Mouse (Mus musculus): ENCODE data around the gene Extl2. TPM values are rescaled to one million over a fixed set of nuclear protein-coding genes. Genes with fewer than 3 reads are reported as not detected.

Extl2 gene
- polyA plus RNA-seq, 2 experiments, result 8.6 to 20.1 TPM

DNA sequence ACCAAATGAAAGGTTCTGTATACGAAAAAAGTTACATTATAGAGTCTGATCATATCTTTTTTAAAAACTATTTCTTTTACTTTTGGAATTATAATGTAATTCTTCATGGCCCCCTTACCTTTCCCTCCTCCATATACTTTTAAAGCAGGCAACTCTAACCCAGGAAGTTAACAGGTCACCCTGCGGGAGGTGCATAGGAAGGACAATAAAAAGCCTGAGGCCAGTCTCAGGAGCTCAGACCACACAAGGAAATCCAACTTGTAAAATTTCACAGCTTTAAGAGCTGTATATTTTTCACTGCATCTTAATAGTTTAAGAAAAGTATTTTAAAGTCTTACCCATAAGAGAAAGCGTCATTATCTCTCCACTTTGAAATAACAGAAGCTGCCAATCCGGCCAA is 14.7 kb upstream of the Extl2 start:
- no peak for ATAC-seq (ENCODE audit: low FRiP score, low read depth)
- Histone ChIP-seq H3K9me3 (ENCODE audit: control insufficient read depth, low read length) (no peaks in the 10 kb centered on the region), H3K9ac (ENCODE audit: low read depth, low read length, severe bottlenecking) (no peak overlapping the region), H3K4me1 (ENCODE audit: control insufficient read depth, insufficient read depth, low read length) (no peaks in the 10 kb centered on the region), H3K4me2 (replicated peaks; ENCODE audit: low read depth, low read length, severe bottlenecking) (no peak overlapping the region), H3K27me3 (ENCODE audit: control insufficient read depth, insufficient read depth, low read length) (no peaks in the 10 kb centered on the region), H3K27ac (replicated peaks; ENCODE audit: low read depth, low read length) (no peak overlapping the region), H3K36me3 (ENCODE audit: control insufficient read depth, insufficient read depth, low read length) (peaks cover 32% of the 10 kb centered on the region), H3K4me3 (replicated peaks; ENCODE audit: low read length) (no peak overlapping the region)
- no peak for TF ChIP-seq POLR2A (IDR thresholded peaks at IDR 0.05; ENCODE audit: borderline replicate concordance, extremely low read depth, insufficient read depth, insufficient read length)
- DNase-seq (ENCODE audit: low spot score), result no peak
- 37% methylated on average over 4 of the region's 4 CpGs for WGBS

- H3K4me1 ChIP-seq (ENCODE audit: control insufficient read depth, insufficient read depth, low read length), result no peaks in the 10 kb centered on the region
- TF ChIP-seq POLR2A (IDR thresholded peaks at IDR 0.05; ENCODE audit: borderline replicate concordance, extremely low read depth, insufficient read depth, insufficient read length), result no peak
- H3K9me3 ChIP-seq (ENCODE audit: control insufficient read depth, low read length), result no peaks in the 10 kb centered on the region
- peaks cover 37% of the 10 kb centered on the region for H3K36me3 ChIP-seq (ENCODE audit: control insufficient read depth, insufficient read depth, low read length)
- WGBS, result 44% methylated on average over 10 of the region's 10 CpGs
- no peaks in the 10 kb centered on the region for H3K27me3 ChIP-seq (ENCODE audit: control insufficient read depth, insufficient read depth, low read length)
- no peak overlapping the region for H3K4me3 ChIP-seq (replicated peaks; ENCODE audit: low read length)
- ATAC-seq (ENCODE audit: low FRiP score, low read depth) (no peak), DNase-seq (ENCODE audit: low spot score) (no peak)
- no peak overlapping the region for H3K9ac ChIP-seq (ENCODE audit: low read depth, low read length, severe bottlenecking)
- H3K27ac ChIP-seq (replicated peaks; ENCODE audit: low read depth, low read length), result no peak overlapping the region
- H3K4me2 ChIP-seq (replicated peaks; ENCODE audit: low read depth, low read length, severe bottlenecking), result no peak overlapping the region
These were observed 14.2 kb upstream of the Extl2 start for GRCm38 (mm10) chr3:115993025-115993424.

DNA sequence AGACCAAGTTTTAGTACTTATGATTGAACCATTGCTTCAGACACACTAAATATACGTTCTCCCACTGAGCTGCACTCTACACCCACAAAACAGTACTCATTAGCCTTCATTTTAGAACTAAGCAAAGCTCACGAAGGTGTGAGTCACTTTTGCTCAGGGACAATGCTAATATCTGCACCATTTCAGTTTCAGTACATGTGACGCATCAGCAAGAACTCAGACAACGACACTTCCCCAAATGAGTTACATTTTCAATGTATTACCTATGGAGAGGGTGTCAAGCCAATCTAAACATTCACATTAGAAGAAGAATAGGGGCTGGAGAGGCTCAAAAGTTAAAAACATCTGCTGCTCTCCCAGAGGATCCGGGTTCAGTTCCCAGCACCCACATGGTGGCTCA is 10.3 kb upstream of the Extl2 start:
- WGBS, result 90% methylated on average over 5 of the region's 5 CpGs
- no peak overlapping the region for H3K27ac ChIP-seq (replicated peaks; ENCODE audit: low read depth, low read length)
- H3K27me3 ChIP-seq (ENCODE audit: control insufficient read depth, insufficient read depth, low read length), result no peaks in the 10 kb centered on the region
- peaks cover 37% of the 10 kb centered on the region for H3K36me3 ChIP-seq (ENCODE audit: control insufficient read depth, insufficient read depth, low read length)
- no peak for TF ChIP-seq POLR2A (IDR thresholded peaks at IDR 0.05; ENCODE audit: borderline replicate concordance, extremely low read depth, insufficient read depth, insufficient read length)
- H3K4me3 ChIP-seq (replicated peaks; ENCODE audit: low read length), result no peak overlapping the region
- no peak overlapping the region for H3K9ac ChIP-seq (ENCODE audit: low read depth, low read length, severe bottlenecking)
- ATAC-seq (ENCODE audit: low FRiP score, low read depth) (no peak), DNase-seq (ENCODE audit: low spot score) (no peak)
- no peak overlapping the region for H3K4me2 ChIP-seq (replicated peaks; ENCODE audit: low read depth, low read length, severe bottlenecking)
- H3K9me3 ChIP-seq (ENCODE audit: control insufficient read depth, low read length), result no peaks in the 10 kb centered on the region
- H3K4me1 ChIP-seq (ENCODE audit: control insufficient read depth, insufficient read depth, low read length), result no peaks in the 10 kb centered on the region

DNA sequence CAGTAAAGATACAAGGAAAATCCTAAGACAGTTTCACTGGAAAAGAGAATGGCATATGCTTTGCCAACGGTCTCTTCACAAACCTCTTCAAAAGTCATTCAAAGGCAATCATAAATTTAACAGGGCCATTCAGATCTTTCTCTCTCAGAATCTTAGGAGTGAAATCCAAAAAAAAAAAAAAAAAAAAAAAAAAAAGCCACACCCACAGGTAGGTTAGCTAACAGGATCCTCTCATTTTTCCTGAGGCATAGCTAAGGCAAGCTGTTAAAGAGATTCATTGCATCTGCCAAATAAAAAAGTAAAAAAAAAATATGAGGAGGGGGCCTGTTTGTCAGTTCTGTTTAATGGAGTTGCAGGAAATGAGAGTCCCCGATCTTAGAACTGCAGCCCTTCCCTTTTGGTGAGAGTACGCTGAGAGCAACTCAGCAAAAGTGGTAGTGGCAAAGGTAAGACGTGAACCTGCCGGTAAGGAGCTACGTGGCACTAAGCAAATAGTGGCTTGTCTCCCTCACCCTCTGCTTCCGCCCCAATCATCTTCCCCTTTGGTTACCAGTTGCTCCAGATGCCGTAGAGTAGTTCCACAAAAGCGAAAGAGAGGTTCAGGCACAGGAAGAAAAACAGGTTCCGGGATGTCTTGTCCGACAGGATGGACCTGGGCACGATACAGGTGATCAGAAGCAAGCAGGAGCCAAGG is 831 bp upstream of the Extl2 start:
- no peak for TF ChIP-seq POLR2A (IDR thresholded peaks at IDR 0.05; ENCODE audit: borderline replicate concordance, extremely low read depth, insufficient read depth, insufficient read length)
- no peak for ATAC-seq (ENCODE audit: low FRiP score, low read depth)
- no peaks in the 10 kb centered on the region for H3K27me3 ChIP-seq (ENCODE audit: control insufficient read depth, insufficient read depth, low read length)
- WGBS, result 7% methylated on average over 12 of the region's 12 CpGs
- no peaks in the 10 kb centered on the region for H3K9me3 ChIP-seq (ENCODE audit: control insufficient read depth, low read length)
- peak overlapping the region; percentile 90 for H3K4me3 ChIP-seq (replicated peaks; ENCODE audit: low read length)
- peak overlapping the region; percentile 78 for H3K27ac ChIP-seq (replicated peaks; ENCODE audit: low read depth, low read length)
- H3K4me1 ChIP-seq (ENCODE audit: control insufficient read depth, insufficient read depth, low read length), result no peaks in the 10 kb centered on the region
- peaks cover 16% of the 10 kb centered on the region for H3K36me3 ChIP-seq (ENCODE audit: control insufficient read depth, insufficient read depth, low read length)
- DNase-seq (ENCODE audit: low spot score), result peak; percentile 21
- H3K4me2 ChIP-seq (replicated peaks; ENCODE audit: low read depth, low read length, severe bottlenecking), result peak overlapping the region; percentile 77
- H3K9ac ChIP-seq (ENCODE audit: low read depth, low read length, severe bottlenecking), result peak overlapping the region; percentile 87

DNA sequence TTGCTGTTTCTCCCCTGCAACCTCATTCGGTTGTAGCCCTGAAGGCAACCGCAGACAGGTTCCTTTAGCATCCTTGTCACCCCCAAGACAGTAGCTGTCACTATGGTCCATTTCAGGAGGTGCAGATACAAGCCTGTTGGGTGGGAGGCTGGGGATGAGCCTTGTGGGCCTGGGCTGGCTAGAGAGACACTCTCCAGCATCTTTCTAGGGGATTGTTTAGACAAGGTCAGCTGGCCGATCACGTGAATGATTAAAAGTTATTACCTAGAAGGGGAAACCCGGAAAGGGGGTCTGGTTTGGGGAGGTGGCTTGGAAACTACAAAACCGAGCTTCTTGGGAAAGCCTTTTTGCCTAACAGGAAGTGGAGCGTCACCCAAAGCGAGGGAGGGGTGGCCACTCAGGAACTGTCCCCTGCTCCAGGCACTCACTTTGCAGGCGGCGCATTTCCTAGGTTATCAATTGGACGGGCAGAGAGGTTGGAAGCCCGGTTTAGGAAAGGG is 729 bp downstream of the Extl2 start:
- H3K27me3 ChIP-seq (ENCODE audit: control insufficient read depth, insufficient read depth, low read length), result no peaks in the 10 kb centered on the region
- peaks cover 11% of the 10 kb centered on the region for H3K36me3 ChIP-seq (ENCODE audit: control insufficient read depth, insufficient read depth, low read length)
- peak; percentile 69 for ATAC-seq (ENCODE audit: low FRiP score, low read depth)
- peak overlapping the region; percentile 77 for H3K4me2 ChIP-seq (replicated peaks; ENCODE audit: low read depth, low read length, severe bottlenecking)
- no peaks in the 10 kb centered on the region for H3K4me1 ChIP-seq (ENCODE audit: control insufficient read depth, insufficient read depth, low read length)
- peak overlapping the region; percentile 87 for H3K9ac ChIP-seq (ENCODE audit: low read depth, low read length, severe bottlenecking)
- H3K4me3 ChIP-seq (replicated peaks; ENCODE audit: low read length), result peak overlapping the region; percentile 90
- 0% methylated on average over 12 of the region's 12 CpGs for WGBS
- no peak for TF ChIP-seq POLR2A (IDR thresholded peaks at IDR 0.05; ENCODE audit: borderline replicate concordance, extremely low read depth, insufficient read depth, insufficient read length)
- peak; percentile 81 for DNase-seq (ENCODE audit: low spot score)
- peak overlapping the region; percentile 78 for H3K27ac ChIP-seq (replicated peaks; ENCODE audit: low read depth, low read length)
- no peaks in the 10 kb centered on the region for H3K9me3 ChIP-seq (ENCODE audit: control insufficient read depth, low read length)
